Mouse (Mus musculus) neural tube, embryonic 11.5 days (tissue): ENCODE results near the gene Dhcr24. TPM values are rescaled to one million over a fixed set of nuclear protein-coding genes. Genes with fewer than 3 reads are reported as not detected.

Source experiments
- ATAC-seq: fragments of 200-750 bp; cut with Nextera tagmentation; 2 replicates; pipeline ENCODE4 v1.8.0; 2017; ENCODE audit warnings: moderate number of reproducible peaks, mild to moderate bottlenecking, moderate TSS enrichment, moderate library complexity; ENCODE audit not compliant: insufficient read depth, low FRiP score, low TSS enrichment
- DNase-seq: peaks from one replicate; pipeline ENCODE4 v3.0.0-alpha.2; 2015; ENCODE audit warnings: low spot score
- H3K27ac ChIP-seq: fragments of 300-500 bp; sonication (generic); 2 replicates; pipeline ENCODE4 v1.5.1; 2014; ENCODE audit warnings: low read depth, mild to moderate bottlenecking, low read length
- H3K27me3 ChIP-seq: fragments of 300-500 bp; sonication (generic); 2 replicates; pipeline ENCODE4 v1.6.1; 2014; ENCODE audit warnings: mild to moderate bottlenecking, low read length, mixed read lengths; ENCODE audit not compliant: control insufficient read depth, insufficient read depth
- H3K36me3 ChIP-seq: fragments of 300-500 bp; sonication (generic); 2 replicates; pipeline ENCODE4 v1.6.1; 2014; ENCODE audit warnings: mild to moderate bottlenecking, low read length, moderate library complexity, mixed read lengths; ENCODE audit not compliant: control insufficient read depth, insufficient read depth
- H3K4me1 ChIP-seq: fragments of 300-500 bp; sonication (generic); 2 replicates; pipeline ENCODE4 v1.6.1; 2014; ENCODE audit warnings: low read length, mixed read lengths; ENCODE audit not compliant: control insufficient read depth, insufficient read depth
- H3K4me2 ChIP-seq: fragments of 300-500 bp; sonication (generic); 2 replicates; pipeline ENCODE4 v1.6.1; 2014; ENCODE audit warnings: low read depth, mild to moderate bottlenecking, moderate library complexity
- H3K4me3 ChIP-seq: fragments of 300-500 bp; sonication (generic); 2 replicates; pipeline ENCODE4 v1.5.1; 2014; ENCODE audit warnings: low read depth, low read length
- H3K9ac ChIP-seq: fragments of 300-500 bp; sonication (generic); 2 replicates; pipeline ENCODE4 v1.6.1; 2014; ENCODE audit warnings: mild to moderate bottlenecking, low read length
- H3K9me3 ChIP-seq: fragments of 300-500 bp; sonication (generic); 2 replicates; pipeline ENCODE4 v1.6.1; 2016; ENCODE audit warnings: low read length; ENCODE audit not compliant: control insufficient read depth
- WGBS: fragments of 180-500 bp; shearing (Covaris S2); extraction: QIAGEN DNeasy Blood & Tissue Kit; methylation state at CpG from one replicate; pipeline ENCODE4 v1.1.7; 2014; 5-methylcytosine and 5-hydroxymethylcytosine counted together
- polyA plus RNA-seq: library from polyadenylated mRNA; unstranded; fragments of >200 nt; fragmentation: Nextera tagmentation; extraction: Ambion mirVana; gene quantifications from 2 replicates; pipeline ENCODE4 v1.2.1, GENCODE M21; 2014

Gene Dhcr24
- polyA plus RNA-seq, 1 experiment from 2014 or later: 30.4 TPM

GRCm38 (mm10) chr4:106533421-106534080 lies 27.3 kb upstream of the Dhcr24 start:
- Histone ChIP-seq H3K27me3 (no peaks in the 10 kb centered on the region), H3K36me3 (no peaks in the 10 kb centered on the region), H3K9me3 (no peaks in the 10 kb centered on the region), H3K9ac (no peak overlapping the region), H3K27ac (no peak overlapping the region), H3K4me2 (no peak overlapping the region), H3K4me1 (no peaks in the 10 kb centered on the region), H3K4me3 (no peak overlapping the region)
- DNase-seq (no peak), ATAC-seq (no peak)
- WGBS: 66% methylated on average over 7 of the region's 7 CpGs

GRCm38 (mm10) chr4:106534256-106534655 lies 26.6 kb upstream of the Dhcr24 start:
- H3K9me3 ChIP-seq: no peaks in the 10 kb centered on the region
- no peak overlapping the region for H3K4me3 ChIP-seq
- H3K4me1 ChIP-seq: no peaks in the 10 kb centered on the region
- no peak overlapping the region for H3K4me2 ChIP-seq
- no peak overlapping the region for H3K27ac ChIP-seq
- H3K36me3 ChIP-seq: no peaks in the 10 kb centered on the region
- no peaks in the 10 kb centered on the region for H3K27me3 ChIP-seq
- H3K9ac ChIP-seq: no peak overlapping the region
- 75% methylated on average over 7 of the region's 7 CpGs for WGBS
- ATAC-seq (no peak), DNase-seq (no peak)

- Histone ChIP-seq H3K4me2 (no peak overlapping the region), H3K9ac (no peak overlapping the region), H3K27ac (no peak overlapping the region), H3K27me3 (no peaks in the 10 kb centered on the region), H3K4me3 (no peak overlapping the region), H3K4me1 (no peaks in the 10 kb centered on the region), H3K9me3 (no peaks in the 10 kb centered on the region), H3K36me3 (no peaks in the 10 kb centered on the region)
- WGBS: 89% methylated on average over 5 of the region's 5 CpGs
- DNase-seq (no peak), ATAC-seq (no peak)
Measured at GRCm38 (mm10) chr4:106539756-106540155, 21.1 kb upstream of the Dhcr24 start.

- Histone ChIP-seq H3K27me3 (no peaks in the 10 kb centered on the region), H3K36me3 (no peaks in the 10 kb centered on the region), H3K4me2 (no peak overlapping the region), H3K4me1 (no peaks in the 10 kb centered on the region), H3K9me3 (no peaks in the 10 kb centered on the region), H3K9ac (no peak overlapping the region), H3K27ac (no peak overlapping the region), H3K4me3 (no peak overlapping the region)
- ATAC-seq (no peak), DNase-seq (no peak)
- 57% methylated on average over 3 of the region's 3 CpGs for WGBS
Measured at GRCm38 (mm10) chr4:106541491-106541890, 19.3 kb upstream of the Dhcr24 start.

- H3K27ac ChIP-seq: no peak overlapping the region
- no peaks in the 10 kb centered on the region for H3K36me3 ChIP-seq
- no peak overlapping the region for H3K4me2 ChIP-seq
- H3K9me3 ChIP-seq: no peaks in the 10 kb centered on the region
- H3K4me1 ChIP-seq: no peaks in the 10 kb centered on the region
- no peak for ATAC-seq
- WGBS: 94% methylated on average over 2 of the region's 2 CpGs
- no peak overlapping the region for H3K9ac ChIP-seq
- H3K27me3 ChIP-seq: no peaks in the 10 kb centered on the region
- no peak overlapping the region for H3K4me3 ChIP-seq
- DNase-seq: no peak
Measured at GRCm38 (mm10) chr4:106542211-106542610, 18.6 kb upstream of the Dhcr24 start.

- H3K9ac ChIP-seq: no peak overlapping the region
- no peaks in the 10 kb centered on the region for H3K9me3 ChIP-seq
- ATAC-seq (no peak), DNase-seq (no peak)
- H3K27ac ChIP-seq: no peak overlapping the region
- H3K4me2 ChIP-seq: no peak overlapping the region
- no peaks in the 10 kb centered on the region for H3K36me3 ChIP-seq
- WGBS: 56% methylated on average over 8 of the region's 8 CpGs
- no peaks in the 10 kb centered on the region for H3K27me3 ChIP-seq
- H3K4me3 ChIP-seq: no peak overlapping the region
- no peaks in the 10 kb centered on the region for H3K4me1 ChIP-seq
Measured at GRCm38 (mm10) chr4:106545817-106546373, 14.9 kb upstream of the Dhcr24 start.

GRCm38 (mm10) chr4:106546896-106547295 lies 13.9 kb upstream of the Dhcr24 start:
- 88% methylated on average over 1 of the region's 1 CpGs for WGBS
- ATAC-seq (no peak), DNase-seq (no peak)
- Histone ChIP-seq H3K9ac (no peak overlapping the region), H3K9me3 (no peaks in the 10 kb centered on the region), H3K36me3 (no peaks in the 10 kb centered on the region), H3K27me3 (no peaks in the 10 kb centered on the region), H3K4me1 (no peaks in the 10 kb centered on the region), H3K4me3 (no peak overlapping the region), H3K4me2 (no peak overlapping the region), H3K27ac (no peak overlapping the region)

GRCm38 (mm10) chr4:106548113-106548512 lies 12.7 kb upstream of the Dhcr24 start:
- WGBS: 92% methylated on average over 3 of the region's 3 CpGs

GRCm38 (mm10) chr4:106550516-106551166 lies 10.2 kb upstream of the Dhcr24 start:
- H3K27ac ChIP-seq: no peak overlapping the region
- no peaks in the 10 kb centered on the region for H3K27me3 ChIP-seq
- ATAC-seq (no peak), DNase-seq (no peak)
- H3K36me3 ChIP-seq: no peaks in the 10 kb centered on the region
- H3K9ac ChIP-seq: no peak overlapping the region
- no peak overlapping the region for H3K4me3 ChIP-seq
- WGBS: 81% methylated on average over 8 of the region's 8 CpGs
- H3K9me3 ChIP-seq: no peaks in the 10 kb centered on the region
- no peak overlapping the region for H3K4me2 ChIP-seq
- H3K4me1 ChIP-seq: no peaks in the 10 kb centered on the region

More at GRCm38 (mm10) chr4:106548113-106548512, 12.7 kb upstream of the Dhcr24 start:
- no peak overlapping the region for H3K4me3 ChIP-seq
- H3K36me3 ChIP-seq: no peaks in the 10 kb centered on the region
- H3K4me2 ChIP-seq: no peak overlapping the region
- no peak overlapping the region for H3K27ac ChIP-seq
- no peaks in the 10 kb centered on the region for H3K4me1 ChIP-seq
- ATAC-seq (no peak), DNase-seq (no peak)
- no peaks in the 10 kb centered on the region for H3K9me3 ChIP-seq
- no peaks in the 10 kb centered on the region for H3K27me3 ChIP-seq
- H3K9ac ChIP-seq: no peak overlapping the region
